Mouse (Mus musculus): ENCODE data around the gene Klhl10. TPM values are rescaled to one million over a fixed set of nuclear protein-coding genes. Genes with fewer than 3 reads are reported as not detected.

Klhl10 gene
- polyA plus RNA-seq, 1 experiment, result 0.13 TPM

- DNase-seq, result no peak
- WGBS, result 95% methylated on average over 5 of the region's 5 CpGs
- Histone ChIP-seq H3K36me3 (ENCODE audit: control insufficient read depth, insufficient read depth, low read length) (no peaks in the 10 kb centered on the region), H3K4me3 (ENCODE audit: insufficient read depth, low read depth, low read length) (no peak overlapping the region), H3K4me1 (ENCODE audit: control insufficient read depth, insufficient read depth, low read length) (no peaks in the 10 kb centered on the region), H3K27me3 (replicated peaks; ENCODE audit: control insufficient read depth, insufficient read depth, low read length) (no peaks in the 10 kb centered on the region), H3K27ac (ENCODE audit: insufficient read depth, low read depth, low read length) (no peak overlapping the region)
- no peak for TF ChIP-seq POLR2A (IDR thresholded peaks at IDR 0.05; ENCODE audit: low read depth, low read length)
Observed at GRCm38 (mm10) chr11:100432002-100432401, 9.7 kb upstream of the Klhl10 start.

GRCm38 (mm10) chr11:100435678-100436246 lies 6.0 kb upstream of the Klhl10 start:
- Histone ChIP-seq H3K27me3 (replicated peaks; ENCODE audit: control insufficient read depth, insufficient read depth, low read length) (no peaks in the 10 kb centered on the region), H3K27ac (ENCODE audit: insufficient read depth, low read depth, low read length) (no peak overlapping the region), H3K4me1 (ENCODE audit: control insufficient read depth, insufficient read depth, low read length) (0 out of 2 replicates have a peak, but pooled peaks cover 3% of the 10 kb centered on the region), H3K4me3 (ENCODE audit: insufficient read depth, low read depth, low read length) (no peak overlapping the region), H3K36me3 (ENCODE audit: control insufficient read depth, insufficient read depth, low read length) (no peaks in the 10 kb centered on the region)
- 82% methylated on average over 9 of the region's 9 CpGs for WGBS
- no peak for DNase-seq
- TF ChIP-seq POLR2A (IDR thresholded peaks at IDR 0.05; ENCODE audit: low read depth, low read length) (no peak), CTCF (conservative IDR thresholded peaks at IDR 0.05; ENCODE audit: insufficient read depth, insufficient read length, low read depth, low read length) (no peak)

GRCm38 (mm10) chr11:100437901-100438300 lies 3.8 kb upstream of the Klhl10 start:
- Histone ChIP-seq H3K4me1 (ENCODE audit: control insufficient read depth, insufficient read depth, low read length) (0 out of 2 replicates have a peak, but pooled peaks cover 3% of the 10 kb centered on the region), H3K27ac (ENCODE audit: insufficient read depth, low read depth, low read length) (no peak overlapping the region), H3K27me3 (replicated peaks; ENCODE audit: control insufficient read depth, insufficient read depth, low read length) (no peaks in the 10 kb centered on the region), H3K36me3 (ENCODE audit: control insufficient read depth, insufficient read depth, low read length) (no peaks in the 10 kb centered on the region), H3K4me3 (ENCODE audit: insufficient read depth, low read depth, low read length) (no peak overlapping the region)
- TF ChIP-seq POLR2A (IDR thresholded peaks at IDR 0.05; ENCODE audit: low read depth, low read length), result no peak
- no peak for TF ChIP-seq CTCF (conservative IDR thresholded peaks at IDR 0.05; ENCODE audit: insufficient read depth, insufficient read length, low read depth, low read length)
- peak; percentile 68 for DNase-seq
- 39% methylated on average over 1 of the region's 1 CpGs for WGBS

- H3K27ac ChIP-seq (ENCODE audit: insufficient read depth, low read depth, low read length), result no peak overlapping the region
- H3K36me3 ChIP-seq (ENCODE audit: control insufficient read depth, insufficient read depth, low read length), result no peaks in the 10 kb centered on the region
- no peaks in the 10 kb centered on the region for H3K27me3 ChIP-seq (replicated peaks; ENCODE audit: control insufficient read depth, insufficient read depth, low read length)
- 0 out of 2 replicates have a peak, but pooled peaks cover 3% of the 10 kb centered on the region for H3K4me1 ChIP-seq (ENCODE audit: control insufficient read depth, insufficient read depth, low read length)
- 2% methylated on average over 52 of the region's 52 CpGs for WGBS
- H3K4me3 ChIP-seq (ENCODE audit: insufficient read depth, low read depth, low read length), result peak overlapping the region; percentile 87
- peak; percentile 81 for DNase-seq
- TF ChIP-seq POLR2A (IDR thresholded peaks at IDR 0.05; ENCODE audit: low read depth, low read length) (peak; percentile 34), CTCF (conservative IDR thresholded peaks at IDR 0.05; ENCODE audit: insufficient read depth, insufficient read length, low read depth, low read length) (no peak)
Observed at GRCm38 (mm10) chr11:100440691-100441522, 810 bp upstream of the Klhl10 start.

GRCm38 (mm10) chr11:100442625-100443024 lies 908 bp downstream of the Klhl10 start:
- Histone ChIP-seq H3K4me3 (ENCODE audit: insufficient read depth, low read depth, low read length) (no peak overlapping the region), H3K4me1 (ENCODE audit: control insufficient read depth, insufficient read depth, low read length) (0 out of 2 replicates have a peak, but pooled peaks cover 2% of the 10 kb centered on the region), H3K36me3 (ENCODE audit: control insufficient read depth, insufficient read depth, low read length) (no peaks in the 10 kb centered on the region), H3K27ac (ENCODE audit: insufficient read depth, low read depth, low read length) (no peak overlapping the region), H3K27me3 (replicated peaks; ENCODE audit: control insufficient read depth, insufficient read depth, low read length) (no peaks in the 10 kb centered on the region)
- DNase-seq, result peak; percentile 62
- 41% methylated on average over 6 of the region's 6 CpGs for WGBS
- TF ChIP-seq CTCF (conservative IDR thresholded peaks at IDR 0.05; ENCODE audit: insufficient read depth, insufficient read length, low read depth, low read length) (no peak), POLR2A (IDR thresholded peaks at IDR 0.05; ENCODE audit: low read depth, low read length) (no peak)

- Histone ChIP-seq H3K27ac (ENCODE audit: insufficient read depth, low read depth, low read length) (no peak overlapping the region), H3K4me3 (ENCODE audit: insufficient read depth, low read depth, low read length) (no peak overlapping the region), H3K4me1 (ENCODE audit: control insufficient read depth, insufficient read depth, low read length) (no peaks in the 10 kb centered on the region), H3K27me3 (replicated peaks; ENCODE audit: control insufficient read depth, insufficient read depth, low read length) (no peaks in the 10 kb centered on the region), H3K36me3 (ENCODE audit: control insufficient read depth, insufficient read depth, low read length) (no peaks in the 10 kb centered on the region)
- WGBS, result 64% methylated on average over 4 of the region's 4 CpGs
- TF ChIP-seq CTCF (conservative IDR thresholded peaks at IDR 0.05; ENCODE audit: insufficient read depth, insufficient read length, low read depth, low read length) (no peak), POLR2A (IDR thresholded peaks at IDR 0.05; ENCODE audit: low read depth, low read length) (no peak)
- DNase-seq, result no peak
Observed at GRCm38 (mm10) chr11:100457247-100457646, 15.5 kb downstream of the Klhl10 start.

- H3K36me3 ChIP-seq (ENCODE audit: control insufficient read depth, insufficient read depth, low read length), result no peaks in the 10 kb centered on the region; the same call in 1 of the 2 replicates
- H3K4me1 ChIP-seq (ENCODE audit: control insufficient read depth, insufficient read depth, low read length), result no peaks in the 10 kb centered on the region
- no peak overlapping the region for H3K4me3 ChIP-seq (ENCODE audit: insufficient read depth, low read depth, low read length)
- DNase-seq, result no peak
- WGBS, result 75% methylated on average over 5 of the region's 5 CpGs
- TF ChIP-seq POLR2A (IDR thresholded peaks at IDR 0.05; ENCODE audit: low read depth, low read length) (no peak), CTCF (conservative IDR thresholded peaks at IDR 0.05; ENCODE audit: insufficient read depth, insufficient read length, low read depth, low read length) (no peak)
- H3K27ac ChIP-seq (ENCODE audit: insufficient read depth, low read depth, low read length), result no peak overlapping the region
- no peaks in the 10 kb centered on the region for H3K27me3 ChIP-seq (replicated peaks; ENCODE audit: control insufficient read depth, insufficient read depth, low read length)
Observed at GRCm38 (mm10) chr11:100457711-100458110, 16.0 kb downstream of the Klhl10 start.

Measured in kidney, adult 2 months (tissue).